Mouse (Mus musculus): ENCODE measurements around the gene Ccr1. TPM values are rescaled to one million over a fixed set of nuclear protein-coding genes. Genes with fewer than 3 reads are reported as not detected.
"Not testable (repeated sequence)": the region's sequence is repeated elsewhere in the genome, so short reads cannot be mapped to it uniquely, and the experiment has no call there.

Ccr1 gene
- polyA plus RNA-seq, 1 experiment from 2014 or later, result 0.76 TPM

- ATAC-seq, result no peak
- Histone ChIP-seq H3K27me3 (replicated peaks; ENCODE audit: control insufficient read depth, insufficient read depth, low read length) (no peaks in the 10 kb centered on the region), H3K4me2 (ENCODE audit: low read length) (no peak overlapping the region), H3K4me3 (ENCODE audit: low read length) (no peak overlapping the region), H3K4me1 (ENCODE audit: control insufficient read depth, insufficient read depth, low read depth, low read length) (no peaks in the 10 kb centered on the region), H3K9ac (ENCODE audit: low read depth, low read length) (no peak overlapping the region), H3K9me3 (ENCODE audit: control insufficient read depth, low read length) (no peaks in the 10 kb centered on the region), H3K27ac (ENCODE audit: low read depth, low read length) (no peak overlapping the region), H3K36me3 (ENCODE audit: control insufficient read depth, insufficient read depth, low read length) (no peaks in the 10 kb centered on the region)
- 91% methylated on average over 2 of the region's 2 CpGs for WGBS
These were observed 17.7 kb upstream of the Ccr1 start for GRCm38 (mm10) chr9:123986217-123986616.

- Histone ChIP-seq H3K36me3 (ENCODE audit: control insufficient read depth, insufficient read depth, low read length) (no peaks in the 10 kb centered on the region), H3K9ac (ENCODE audit: low read depth, low read length) (no peak overlapping the region), H3K9me3 (ENCODE audit: control insufficient read depth, low read length) (no peaks in the 10 kb centered on the region), H3K27me3 (replicated peaks; ENCODE audit: control insufficient read depth, insufficient read depth, low read length) (no peaks in the 10 kb centered on the region), H3K4me1 (ENCODE audit: control insufficient read depth, insufficient read depth, low read depth, low read length) (no peaks in the 10 kb centered on the region), H3K4me2 (ENCODE audit: low read length) (no peak overlapping the region), H3K4me3 (ENCODE audit: low read length) (no peak overlapping the region), H3K27ac (ENCODE audit: low read depth, low read length) (no peak overlapping the region)
- ATAC-seq, result no peak
These were observed 16.5 kb upstream of the Ccr1 start for GRCm38 (mm10) chr9:123984943-123985342.

GRCm38 (mm10) chr9:123982720-123983119 lies 14.2 kb upstream of the Ccr1 start:
- H3K9ac ChIP-seq (ENCODE audit: low read depth, low read length), result no peak overlapping the region

GRCm38 (mm10) chr9:123981909-123982308 lies 13.4 kb upstream of the Ccr1 start:
- no peak overlapping the region for H3K27ac ChIP-seq (ENCODE audit: low read depth, low read length)
- WGBS, result 82% methylated on average over 4 of the region's 4 CpGs
- no peak overlapping the region for H3K4me2 ChIP-seq (ENCODE audit: low read length)
- no peaks in the 10 kb centered on the region for H3K27me3 ChIP-seq (replicated peaks; ENCODE audit: control insufficient read depth, insufficient read depth, low read length)
- no peak overlapping the region for H3K9ac ChIP-seq (ENCODE audit: low read depth, low read length)
- ATAC-seq, result no peak
- H3K9me3 ChIP-seq (ENCODE audit: control insufficient read depth, low read length), result no peaks in the 10 kb centered on the region
- H3K4me3 ChIP-seq (ENCODE audit: low read length), result no peak overlapping the region
- H3K36me3 ChIP-seq (ENCODE audit: control insufficient read depth, insufficient read depth, low read length), result no peaks in the 10 kb centered on the region
- H3K4me1 ChIP-seq (ENCODE audit: control insufficient read depth, insufficient read depth, low read depth, low read length), result no peaks in the 10 kb centered on the region

More at GRCm38 (mm10) chr9:123982720-123983119, 14.2 kb upstream of the Ccr1 start:
- H3K27me3 ChIP-seq (replicated peaks; ENCODE audit: control insufficient read depth, insufficient read depth, low read length), result no peaks in the 10 kb centered on the region
- H3K4me3 ChIP-seq (ENCODE audit: low read length), result no peak overlapping the region
- H3K36me3 ChIP-seq (ENCODE audit: control insufficient read depth, insufficient read depth, low read length), result no peaks in the 10 kb centered on the region
- WGBS, result 89% methylated on average over 1 of the region's 1 CpGs
- no peaks in the 10 kb centered on the region for H3K4me1 ChIP-seq (ENCODE audit: control insufficient read depth, insufficient read depth, low read depth, low read length)
- H3K27ac ChIP-seq (ENCODE audit: low read depth, low read length), result no peak overlapping the region
- H3K9me3 ChIP-seq (ENCODE audit: control insufficient read depth, low read length), result no peaks in the 10 kb centered on the region
- no peak for ATAC-seq
- H3K4me2 ChIP-seq (ENCODE audit: low read length), result no peak overlapping the region

GRCm38 (mm10) chr9:123980858-123981475 lies 12.5 kb upstream of the Ccr1 start:
- H3K27me3 ChIP-seq (replicated peaks; ENCODE audit: control insufficient read depth, insufficient read depth, low read length); ATAC-seq; H3K4me1 ChIP-seq (ENCODE audit: control insufficient read depth, insufficient read depth, low read depth, low read length); H3K27ac ChIP-seq (ENCODE audit: low read depth, low read length); H3K4me3 ChIP-seq (ENCODE audit: low read length); H3K9ac ChIP-seq (ENCODE audit: low read depth, low read length); H3K4me2 ChIP-seq (ENCODE audit: low read length); H3K36me3 ChIP-seq (ENCODE audit: control insufficient read depth, insufficient read depth, low read length); H3K9me3 ChIP-seq (ENCODE audit: control insufficient read depth, low read length): not testable (repeated sequence)
- WGBS, result no CpG with 5 or more reads among the region's 3 CpGs

GRCm38 (mm10) chr9:123978308-123978707 lies 9.8 kb upstream of the Ccr1 start, which contains the start of gene Ccr1l1:
TSS of gene Ccr1l1 (minus strand) at chr9:123978408.
- no peaks in the 10 kb centered on the region for H3K4me1 ChIP-seq (ENCODE audit: control insufficient read depth, insufficient read depth, low read depth, low read length)
- no peak within 1 kb of the TSS for H3K4me3 ChIP-seq (ENCODE audit: low read length)
- H3K27ac ChIP-seq (ENCODE audit: low read depth, low read length), result no peak within 1 kb of the TSS
- H3K27me3 ChIP-seq (replicated peaks; ENCODE audit: control insufficient read depth, insufficient read depth, low read length), result no peaks in the 10 kb centered on the region
- no peak within 1 kb of the TSS for H3K4me2 ChIP-seq (ENCODE audit: low read length)
- no peak for ATAC-seq
- no peaks in the 10 kb centered on the region for H3K9me3 ChIP-seq (ENCODE audit: control insufficient read depth, low read length)
- H3K36me3 ChIP-seq (ENCODE audit: control insufficient read depth, insufficient read depth, low read length), result no peaks in the 10 kb centered on the region
- no peak within 1 kb of the TSS for H3K9ac ChIP-seq (ENCODE audit: low read depth, low read length)
- WGBS, result 63% methylated on average over 1 of the region's 1 CpGs

- Histone ChIP-seq H3K27ac (ENCODE audit: low read depth, low read length) (no peak overlapping the region), H3K36me3 (ENCODE audit: control insufficient read depth, insufficient read depth, low read length) (no peaks in the 10 kb centered on the region), H3K9ac (ENCODE audit: low read depth, low read length) (no peak overlapping the region), H3K4me3 (ENCODE audit: low read length) (no peak overlapping the region), H3K4me1 (ENCODE audit: control insufficient read depth, insufficient read depth, low read depth, low read length) (no peaks in the 10 kb centered on the region), H3K27me3 (replicated peaks; ENCODE audit: control insufficient read depth, insufficient read depth, low read length) (no peaks in the 10 kb centered on the region), H3K4me2 (ENCODE audit: low read length) (no peak overlapping the region), H3K9me3 (ENCODE audit: control insufficient read depth, low read length) (no peaks in the 10 kb centered on the region)
- WGBS, result 88% methylated on average over 9 of the region's 9 CpGs
- no peak for ATAC-seq
These were observed 8.6 kb upstream of the Ccr1 start for GRCm38 (mm10) chr9:123976876-123977663.

- H3K9me3 ChIP-seq (ENCODE audit: control insufficient read depth, low read length), result no peaks in the 10 kb centered on the region
- no peak overlapping the region for H3K27ac ChIP-seq (ENCODE audit: low read depth, low read length)
- no peaks in the 10 kb centered on the region for H3K36me3 ChIP-seq (ENCODE audit: control insufficient read depth, insufficient read depth, low read length)
- H3K4me2 ChIP-seq (ENCODE audit: low read length), result no peak overlapping the region
- H3K9ac ChIP-seq (ENCODE audit: low read depth, low read length), result no peak overlapping the region
- ATAC-seq, result no peak
- no peak overlapping the region for H3K4me3 ChIP-seq (ENCODE audit: low read length)
- 64% methylated on average over 2 of the region's 2 CpGs for WGBS
- H3K4me1 ChIP-seq (ENCODE audit: control insufficient read depth, insufficient read depth, low read depth, low read length), result no peaks in the 10 kb centered on the region
- no peaks in the 10 kb centered on the region for H3K27me3 ChIP-seq (replicated peaks; ENCODE audit: control insufficient read depth, insufficient read depth, low read length)
These were observed 7.1 kb upstream of the Ccr1 start for GRCm38 (mm10) chr9:123975630-123976029.

GRCm38 (mm10) chr9:123966858-123967495 lies 1.5 kb downstream of the Ccr1 start:
- H3K36me3 ChIP-seq (ENCODE audit: control insufficient read depth, insufficient read depth, low read length); H3K9me3 ChIP-seq (ENCODE audit: control insufficient read depth, low read length); H3K27me3 ChIP-seq (replicated peaks; ENCODE audit: control insufficient read depth, insufficient read depth, low read length); H3K27ac ChIP-seq (ENCODE audit: low read depth, low read length); H3K4me2 ChIP-seq (ENCODE audit: low read length); H3K4me3 ChIP-seq (ENCODE audit: low read length); ATAC-seq; H3K9ac ChIP-seq (ENCODE audit: low read depth, low read length); H3K4me1 ChIP-seq (ENCODE audit: control insufficient read depth, insufficient read depth, low read depth, low read length): not testable (repeated sequence)
- 85% methylated on average over 1 of the region's 4 CpGs for WGBS

All from hindbrain, embryonic 16.5 days (tissue).